Mouse (Mus musculus): ENCODE measurements at regions not wholly inside any gene's neighbourhood (a gene's known extent, or its start where the extent isn't known, plus 50 kb on each side); places are given as distances from the start of the nearest gene placed in this dataset.

DNA sequence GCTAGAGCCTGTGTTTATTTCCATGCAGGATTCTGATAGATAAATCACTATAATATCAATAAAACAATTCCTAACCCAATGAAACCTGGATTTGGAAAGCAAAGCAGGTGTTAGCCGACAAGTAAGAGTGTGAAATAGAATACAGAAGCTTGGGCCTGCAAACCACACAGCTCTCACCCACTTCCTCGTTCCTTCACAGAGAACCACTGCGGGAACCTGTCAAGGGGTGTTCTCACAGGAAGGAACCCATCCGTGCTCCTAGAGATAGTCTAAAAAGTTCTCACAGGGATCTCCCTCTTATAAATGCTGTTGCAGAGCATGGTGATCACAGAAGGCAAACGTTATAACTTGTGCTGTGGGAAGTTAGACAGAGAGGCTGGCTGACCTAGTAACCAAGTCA lies 291.7 kb upstream of the Spred2 start:
- no peak for ATAC-seq (replicated peaks; ENCODE audit: low FRiP score, poor library complexity, severe bottlenecking)

DNA sequence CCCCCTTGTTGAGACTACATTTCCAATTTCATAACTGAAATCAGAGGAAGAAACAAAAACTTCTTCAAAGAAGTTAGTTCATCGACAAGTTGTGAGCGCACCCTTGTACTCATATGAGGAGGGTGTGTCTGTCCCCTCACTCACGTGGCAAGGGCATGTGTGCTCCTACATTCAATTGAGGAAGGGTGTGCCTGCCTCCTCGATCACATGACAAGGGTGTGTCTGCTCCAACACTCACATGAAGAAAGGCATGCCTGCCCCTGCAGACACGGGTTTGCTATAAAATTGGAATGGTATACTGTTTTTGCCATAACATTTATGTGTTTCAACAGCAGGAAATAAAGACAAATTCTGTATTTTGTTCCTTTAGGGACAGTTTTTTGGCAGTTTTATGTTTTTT lies 290.6 kb upstream of the Spred2 start:
- ATAC-seq (replicated peaks; ENCODE audit: low FRiP score, poor library complexity, severe bottlenecking), result no peak

DNA sequence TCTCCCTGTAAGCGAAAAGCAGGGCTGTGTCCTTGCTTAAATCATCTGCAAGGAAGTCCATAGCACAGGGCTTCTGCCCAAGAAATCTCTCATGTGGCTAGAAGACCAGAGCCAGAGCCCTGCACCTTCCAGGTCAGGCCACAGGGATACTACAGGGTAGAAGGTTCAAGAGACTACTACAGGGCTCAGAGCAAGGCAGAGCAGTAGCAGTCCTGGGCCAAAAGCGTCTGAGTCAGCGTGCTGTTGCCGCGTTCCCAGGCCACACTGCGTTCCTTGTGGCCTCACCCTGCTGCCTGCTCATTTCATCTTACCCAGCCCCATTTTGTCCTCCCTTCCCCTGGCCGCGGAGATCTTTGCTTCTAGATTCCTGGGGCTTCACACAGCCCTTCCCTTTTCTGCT lies 283.0 kb upstream of the Spred2 start:
- no peak for ATAC-seq (replicated peaks; ENCODE audit: low FRiP score, poor library complexity, severe bottlenecking)

DNA sequence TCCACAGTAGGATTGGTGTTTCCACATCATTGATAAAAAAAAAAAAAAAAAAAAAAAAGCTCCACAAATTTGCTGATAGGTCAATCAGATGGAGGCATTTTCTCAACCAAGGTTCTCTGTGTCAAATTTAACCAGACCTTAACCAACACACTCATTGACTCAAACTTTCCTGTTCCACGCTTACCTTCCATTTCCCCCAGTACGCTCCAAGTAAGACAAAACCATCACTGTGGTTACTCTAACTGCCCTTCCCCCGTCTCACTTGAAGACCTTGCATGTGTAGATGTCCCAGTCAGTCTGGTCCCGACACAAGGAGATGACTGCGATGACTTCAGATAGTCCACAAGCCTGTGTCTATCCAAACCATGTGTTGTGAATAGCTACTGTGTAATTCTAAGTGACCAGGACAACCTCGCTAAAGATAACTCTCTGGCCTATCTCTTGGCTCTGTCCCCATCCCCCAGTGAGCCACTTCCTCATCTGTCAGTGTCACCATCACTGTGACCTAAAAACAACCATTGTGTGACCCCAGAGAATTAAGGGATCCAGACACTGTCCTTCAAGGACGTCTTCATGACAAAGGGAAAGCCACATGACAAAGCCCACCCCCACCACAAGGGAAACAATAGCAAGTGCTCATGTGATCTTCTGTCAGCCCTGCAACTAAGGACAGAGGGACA lies 279.9 kb upstream of the Spred2 start:
- ATAC-seq (replicated peaks; ENCODE audit: low FRiP score, poor library complexity, severe bottlenecking), result no peak

DNA sequence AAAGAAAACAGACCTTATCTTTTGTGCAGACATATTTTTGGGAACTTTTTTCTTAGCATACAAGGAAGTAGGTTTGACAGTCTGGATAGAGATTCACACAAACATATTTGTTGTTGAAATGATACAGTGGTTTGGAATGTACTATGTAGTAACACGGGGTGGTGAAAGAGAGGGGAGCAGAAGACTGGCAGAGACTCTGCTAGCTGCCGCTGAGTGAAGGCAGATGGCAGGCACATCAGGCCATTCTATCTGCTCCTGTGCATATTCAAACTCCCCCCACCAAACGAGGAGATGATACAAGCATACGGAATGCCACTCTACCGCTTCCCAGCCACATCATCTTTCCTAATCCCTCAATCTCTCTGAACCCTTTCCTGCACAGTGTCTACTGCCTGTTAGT lies 279.1 kb upstream of the Spred2 start:
- ATAC-seq (replicated peaks; ENCODE audit: low FRiP score, poor library complexity, severe bottlenecking), result no peak

DNA sequence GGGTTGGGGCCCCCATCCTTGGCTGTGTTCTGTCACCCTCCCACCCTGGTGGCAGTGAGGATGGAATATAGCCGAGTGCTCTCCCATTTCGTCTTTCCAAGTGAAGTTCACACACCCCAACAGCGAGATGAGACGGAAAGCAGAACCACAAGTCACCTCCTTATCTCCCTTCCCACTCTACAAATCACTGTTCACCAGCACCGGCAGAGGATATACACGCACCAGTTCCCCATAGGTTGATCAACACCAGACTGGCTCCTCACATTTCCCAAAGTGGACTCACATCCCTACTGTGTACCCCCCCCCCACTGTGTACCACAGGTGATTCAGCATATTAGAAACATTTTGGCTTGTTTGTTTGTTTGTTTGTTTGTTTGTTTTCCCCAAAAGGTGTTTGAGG lies 272.7 kb upstream of the Spred2 start:
- ATAC-seq (replicated peaks; ENCODE audit: low FRiP score, poor library complexity, severe bottlenecking), result no peak

DNA sequence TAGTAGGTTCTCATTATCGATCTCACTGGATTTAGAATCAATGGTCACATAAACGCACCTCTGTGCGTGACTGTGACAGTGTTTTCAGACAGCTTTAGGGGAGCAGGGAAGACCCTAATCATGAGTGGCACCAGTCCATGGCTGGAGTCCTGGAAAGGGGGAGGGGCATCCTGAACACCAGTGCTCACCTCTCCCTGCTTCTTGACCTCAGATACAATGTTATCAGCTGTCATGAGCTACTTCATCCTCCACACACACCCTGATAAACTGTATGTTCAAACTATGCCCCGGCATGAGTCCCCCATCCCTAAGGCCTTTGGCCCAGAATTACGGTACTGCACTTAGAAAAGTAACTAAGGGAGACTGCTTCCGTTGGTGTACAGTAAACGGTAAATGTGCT lies 272.2 kb upstream of the Spred2 start:
- no peak for ATAC-seq (replicated peaks; ENCODE audit: low FRiP score, poor library complexity, severe bottlenecking)

DNA sequence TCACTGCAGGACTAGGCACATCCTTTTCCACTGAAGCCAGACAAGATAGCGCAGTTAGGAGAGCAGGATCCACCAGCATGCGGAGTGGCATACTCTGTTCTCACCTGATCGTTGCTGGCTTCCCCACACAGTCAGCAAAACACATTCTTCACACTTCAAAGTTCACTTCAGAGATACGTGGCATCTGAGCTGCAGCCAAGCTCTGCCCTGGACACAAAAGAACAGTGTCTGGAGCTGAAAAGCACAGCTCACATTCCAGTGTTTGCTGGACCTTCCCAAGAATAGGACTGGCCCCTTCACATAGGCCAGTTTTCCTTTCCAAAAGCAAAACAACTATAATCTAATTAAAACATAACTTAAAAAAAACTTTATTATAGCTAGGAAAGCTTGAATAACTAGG lies 264.7 kb upstream of the Spred2 start:
- ATAC-seq (replicated peaks; ENCODE audit: low FRiP score, poor library complexity, severe bottlenecking), result no peak

DNA sequence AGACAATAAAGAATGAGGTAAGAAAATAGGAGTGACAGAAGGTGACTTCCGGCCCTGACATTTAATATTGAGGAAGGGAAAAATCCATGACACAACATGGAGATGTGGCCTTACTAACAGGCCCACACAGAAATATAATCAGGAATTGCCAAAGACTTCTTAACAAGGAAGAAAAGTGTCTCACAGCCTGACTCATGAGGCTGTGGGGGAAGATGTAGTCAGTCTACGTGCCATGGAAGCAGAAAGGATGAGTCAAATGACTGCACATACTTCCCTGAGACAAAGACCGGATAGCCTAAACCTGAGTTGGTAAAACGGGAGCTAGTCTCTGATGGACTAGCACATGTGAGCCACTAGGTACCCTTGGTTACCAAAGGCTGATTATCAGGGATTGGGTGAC lies 257.4 kb upstream of the Spred2 start:
- ATAC-seq (replicated peaks; ENCODE audit: low FRiP score, poor library complexity, severe bottlenecking), result no peak

DNA sequence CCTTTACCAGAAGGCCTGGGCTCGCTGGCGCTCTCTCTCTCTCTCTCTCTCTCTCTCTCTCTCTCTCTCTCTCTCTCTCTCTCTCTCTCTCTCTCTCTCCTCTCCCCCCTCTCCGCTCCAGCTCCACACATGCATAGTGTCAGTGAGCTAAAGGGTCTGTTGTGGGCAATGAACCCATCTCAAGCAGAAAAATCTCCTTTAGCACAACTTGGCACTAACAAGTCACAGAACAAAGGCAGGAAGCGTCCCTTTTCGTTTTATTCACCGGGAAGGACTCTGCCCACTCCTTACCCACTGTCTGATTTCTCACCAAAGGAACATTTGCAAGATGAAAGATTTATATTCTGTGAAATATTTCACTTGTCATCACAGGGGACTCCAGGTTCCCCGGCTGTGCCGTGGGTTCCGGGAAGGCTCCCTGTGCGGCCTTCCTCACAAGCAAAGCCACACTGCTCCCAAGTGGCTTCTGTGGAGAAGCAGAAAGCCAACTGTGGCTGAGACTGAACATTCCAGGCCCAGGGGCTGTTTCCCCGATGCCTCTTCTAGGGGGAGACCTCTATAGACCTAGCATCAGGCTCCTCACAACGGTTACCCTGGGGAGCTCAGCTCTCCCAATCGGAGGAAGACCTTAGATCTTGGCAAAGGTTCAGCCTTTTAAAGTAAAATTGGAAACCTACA lies 253.2 kb upstream of the Spred2 start:
- ATAC-seq (replicated peaks; ENCODE audit: low FRiP score, poor library complexity, severe bottlenecking), result no peak

DNA sequence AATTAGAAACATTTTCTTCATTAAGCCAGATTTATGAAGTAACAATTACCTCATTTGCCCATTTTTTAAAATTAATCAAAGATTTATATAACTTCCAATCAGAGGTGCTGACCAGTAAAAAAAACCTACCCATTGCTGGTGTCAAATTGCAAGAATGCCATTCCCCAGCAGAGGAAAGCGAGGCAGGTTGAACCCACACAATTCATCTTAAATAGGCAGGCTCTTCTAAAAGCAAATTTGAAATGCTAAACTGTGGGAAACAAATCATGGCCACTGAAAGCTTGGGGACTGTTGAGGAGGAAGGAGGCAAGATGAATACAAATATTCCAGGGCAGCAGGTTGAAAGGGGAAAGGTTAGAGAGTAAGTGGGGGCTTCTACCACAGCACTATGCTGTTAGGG lies 251.2 kb upstream of the Spred2 start:
- no peak for ATAC-seq (replicated peaks; ENCODE audit: low FRiP score, poor library complexity, severe bottlenecking)

DNA sequence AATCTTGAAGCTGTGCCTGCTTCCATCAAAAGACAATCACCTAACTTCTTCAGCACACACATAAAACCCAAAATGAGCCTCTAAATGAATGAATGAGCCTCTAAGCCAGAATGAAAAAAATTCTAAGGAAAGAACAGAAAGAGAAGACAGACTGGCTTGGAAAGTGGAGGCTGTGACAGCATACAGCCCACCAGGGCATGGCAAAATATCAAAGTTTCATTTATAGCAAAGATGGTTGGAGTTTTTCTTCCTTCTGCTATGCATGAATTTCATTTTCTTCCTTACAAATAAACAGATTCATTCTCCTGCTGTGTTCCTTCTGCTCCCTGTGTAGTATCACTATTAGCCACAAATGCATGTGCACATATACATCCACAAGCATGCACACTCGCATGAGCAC lies 247.7 kb upstream of the Spred2 start:
- no peak for ATAC-seq (replicated peaks; ENCODE audit: low FRiP score, poor library complexity, severe bottlenecking)

DNA sequence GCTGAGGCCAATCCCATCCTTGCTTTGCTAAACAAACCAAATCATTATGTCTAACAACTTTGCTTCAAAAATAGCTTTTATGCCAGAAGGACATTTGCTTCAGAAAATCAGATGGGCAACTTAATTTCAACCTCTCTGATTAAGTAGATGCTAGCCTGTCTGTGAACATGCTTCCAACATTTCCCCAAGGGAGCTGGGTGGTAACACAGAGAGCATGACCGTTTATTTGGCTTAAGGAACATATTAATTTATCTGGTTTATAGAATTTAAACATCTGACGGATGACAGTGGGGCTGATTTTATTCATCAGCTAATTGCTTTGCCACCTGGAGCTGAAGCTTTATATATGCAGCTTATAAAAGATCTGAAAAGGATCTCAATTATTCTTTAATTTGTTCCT lies 245.1 kb upstream of the Spred2 start:
- no peak for ATAC-seq (replicated peaks; ENCODE audit: low FRiP score, poor library complexity, severe bottlenecking)

DNA sequence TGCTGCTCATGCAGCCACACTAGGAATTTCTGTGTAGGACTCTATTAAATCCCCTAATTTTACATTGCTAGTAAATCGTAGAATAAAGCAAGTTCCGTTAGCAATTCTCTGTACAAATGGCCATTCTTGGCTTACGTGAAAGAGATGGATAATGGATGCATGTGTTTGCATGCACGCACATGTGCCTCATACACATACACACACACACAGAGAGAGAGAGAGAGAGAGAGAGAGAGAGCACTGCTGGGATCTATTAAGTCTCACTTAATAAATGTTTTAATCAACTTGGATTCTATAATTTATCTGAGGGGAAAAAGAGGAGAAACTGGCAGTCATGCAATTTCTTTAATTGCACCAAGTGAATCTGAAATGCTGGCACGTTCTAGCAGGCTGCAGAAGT lies 244.5 kb upstream of the Spred2 start:
- ATAC-seq (replicated peaks; ENCODE audit: low FRiP score, poor library complexity, severe bottlenecking), result no peak

DNA sequence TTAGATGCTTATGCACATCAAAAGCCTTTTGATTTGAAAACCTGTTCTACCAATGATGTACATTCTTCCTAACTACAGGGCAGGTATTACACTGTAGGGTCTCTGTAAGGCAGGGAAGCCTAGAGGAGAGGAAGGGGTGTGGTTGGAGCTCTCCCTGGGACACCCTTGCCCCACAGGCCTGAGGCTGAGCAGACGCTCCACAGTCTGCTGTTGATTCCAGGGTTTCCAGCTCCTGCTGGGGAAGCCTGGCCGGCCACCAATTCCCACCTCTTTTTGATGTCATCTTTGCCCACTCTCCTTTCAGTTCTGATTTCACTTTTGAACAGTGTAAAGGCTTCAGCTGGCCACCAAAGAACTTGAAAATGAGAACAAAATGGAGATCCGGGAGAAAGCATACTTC lies 223.0 kb upstream of the Spred2 start:
- ATAC-seq (replicated peaks; ENCODE audit: low FRiP score, poor library complexity, severe bottlenecking), result no peak

DNA sequence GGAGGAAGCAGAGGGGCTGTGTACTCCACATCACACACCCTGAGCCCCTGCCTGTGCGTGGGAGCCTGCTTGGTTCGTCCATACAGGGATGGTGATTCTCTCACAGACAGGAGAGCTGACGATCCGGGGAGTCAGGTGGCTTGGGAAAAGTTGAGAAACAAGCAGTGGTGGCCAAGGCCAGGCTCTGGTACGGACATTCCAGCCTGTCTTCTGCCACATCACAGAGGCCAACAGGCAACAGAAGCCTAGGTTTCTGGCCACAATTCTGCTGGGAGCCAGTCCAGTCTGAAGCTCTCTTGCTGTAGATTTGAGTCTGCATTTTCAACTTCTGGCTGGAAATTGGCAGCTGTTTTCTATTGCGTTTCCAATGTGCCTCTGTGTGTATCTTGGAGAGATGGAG lies 215.4 kb upstream of the Spred2 start:
- ATAC-seq (replicated peaks; ENCODE audit: low FRiP score, poor library complexity, severe bottlenecking), result no peak

DNA sequence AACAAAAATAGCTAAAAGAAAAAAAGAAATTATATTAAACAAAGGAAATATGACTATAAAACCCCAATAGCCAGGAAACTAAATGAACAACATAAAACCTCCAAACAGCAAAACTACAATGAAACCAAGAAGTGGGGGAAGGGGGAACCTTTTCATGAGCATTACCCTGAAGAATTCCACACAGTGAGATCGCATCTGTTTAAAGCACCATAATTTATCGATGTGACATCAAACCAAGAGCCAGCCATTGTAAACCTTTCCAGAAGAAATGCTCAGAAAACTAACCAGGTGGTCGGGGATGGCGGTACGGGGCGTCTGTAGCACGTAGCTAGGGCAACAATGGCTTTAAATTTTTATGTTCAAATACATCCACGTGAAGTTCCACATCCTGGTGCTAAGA lies 214.8 kb upstream of the Spred2 start:
- no peak for ATAC-seq (replicated peaks; ENCODE audit: low FRiP score, poor library complexity, severe bottlenecking)

DNA sequence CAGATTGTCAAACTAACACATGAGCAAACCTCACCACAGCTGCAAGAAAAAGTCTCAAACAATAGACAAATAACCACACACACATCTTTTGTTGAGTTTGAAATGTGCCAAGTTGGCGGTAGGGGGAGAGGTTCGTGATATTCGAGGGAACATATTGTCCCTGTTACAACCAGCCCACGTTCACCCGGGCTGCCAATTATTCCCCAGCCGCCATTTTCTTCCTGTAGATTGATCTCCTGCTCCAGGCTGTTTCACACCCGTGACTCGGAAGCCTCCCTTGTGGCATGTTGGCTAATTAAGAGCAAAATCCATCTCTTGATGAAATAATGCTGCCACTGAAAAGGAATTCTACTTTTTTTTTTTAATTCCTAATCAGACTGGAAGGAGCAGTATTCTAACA lies 211.1 kb upstream of the Spred2 start:
- ATAC-seq (replicated peaks; ENCODE audit: low FRiP score, poor library complexity, severe bottlenecking), result no peak

DNA sequence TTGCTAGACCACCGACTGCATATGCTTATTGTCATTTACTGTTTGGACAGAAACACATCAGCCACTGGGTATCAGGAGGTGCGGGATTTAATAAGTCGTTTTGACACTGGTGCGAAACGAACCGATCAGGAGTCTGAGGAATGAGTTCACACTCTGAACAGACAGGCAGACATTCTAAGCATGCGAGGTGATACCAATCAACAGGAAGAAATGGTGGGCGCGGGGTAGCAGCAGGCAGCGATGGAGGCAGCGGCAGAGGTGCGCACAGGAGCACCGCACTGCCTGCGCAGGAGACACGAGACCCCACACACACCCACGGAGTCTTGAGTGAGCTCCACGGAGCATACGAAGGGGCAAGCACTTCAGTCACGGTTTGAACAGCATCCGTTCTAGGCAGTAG lies 210.6 kb upstream of the Spred2 start:
- ATAC-seq (replicated peaks; ENCODE audit: low FRiP score, poor library complexity, severe bottlenecking), result no peak

DNA sequence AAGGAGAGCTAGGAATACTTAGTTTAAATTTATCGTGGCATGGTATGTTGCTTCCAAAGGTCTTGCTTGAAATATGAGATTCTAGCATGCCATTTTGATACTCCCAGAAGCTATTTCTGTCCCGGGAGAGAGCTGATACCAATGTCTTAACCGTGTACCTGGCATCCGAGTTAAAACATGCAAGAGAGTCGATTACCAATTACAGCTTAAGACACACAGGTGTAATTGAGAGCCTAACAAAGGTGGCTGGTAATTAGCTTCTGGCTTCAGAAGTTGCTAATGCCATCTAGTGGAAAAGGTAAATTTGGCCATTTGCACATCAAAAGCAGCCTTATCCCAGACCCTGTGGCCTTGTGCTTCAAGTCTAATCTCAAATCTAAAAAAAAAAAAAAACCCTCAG lies 210.0 kb upstream of the Spred2 start:
- no peak for ATAC-seq (replicated peaks; ENCODE audit: low FRiP score, poor library complexity, severe bottlenecking)

DNA sequence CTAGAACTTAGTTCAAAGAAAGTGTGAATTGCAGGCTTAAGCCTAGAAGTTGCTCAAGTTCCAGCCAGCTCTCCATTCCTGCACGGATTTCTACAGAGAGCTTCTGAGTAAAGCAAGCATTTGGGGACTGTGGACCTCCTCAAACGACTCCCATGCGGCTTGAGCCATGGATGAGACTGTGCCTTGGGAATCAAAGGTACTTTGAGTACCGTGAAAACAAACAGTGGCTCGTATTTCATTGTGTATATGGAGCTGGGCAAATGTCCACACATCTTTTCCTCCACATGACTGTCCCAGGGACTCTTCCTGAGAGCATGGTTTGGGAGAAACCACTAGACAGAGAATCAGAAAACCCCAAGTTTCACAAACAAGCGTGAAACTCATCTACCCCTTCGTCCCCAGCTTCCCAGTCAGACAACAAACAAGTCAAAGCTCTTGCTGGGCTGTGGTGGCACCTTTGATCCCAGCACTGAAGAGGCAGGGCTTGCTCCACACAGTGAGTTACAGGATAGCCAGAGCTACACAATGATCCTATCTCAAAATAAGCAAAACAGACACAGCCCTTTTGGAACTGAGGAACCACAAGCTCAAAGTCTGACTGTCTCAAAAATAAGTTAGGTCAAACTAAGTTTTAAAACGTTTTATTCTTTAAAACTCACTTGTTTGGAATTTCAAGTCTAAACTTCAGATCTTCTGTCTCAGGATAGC lies 209.1 kb upstream of the Spred2 start:
- ATAC-seq (replicated peaks; ENCODE audit: low FRiP score, poor library complexity, severe bottlenecking), result no peak

Data from erythroblast, adult 5-6 weeks (primary cell).